Mouse (Mus musculus) c-Kit-negative CD71-positive TER-119-positive erythroid progenitor cells, embryonic 14.5 days (primary cell): ENCODE measurements around the gene Sec22c.

ENCODE experiments used
- DNase-seq: peaks from one replicate; pipeline ENCODE4 v3.0.0-alpha.2; 2013; ENCODE audit warnings: low read depth, low spot score

The Sec22c gene

DNA sequence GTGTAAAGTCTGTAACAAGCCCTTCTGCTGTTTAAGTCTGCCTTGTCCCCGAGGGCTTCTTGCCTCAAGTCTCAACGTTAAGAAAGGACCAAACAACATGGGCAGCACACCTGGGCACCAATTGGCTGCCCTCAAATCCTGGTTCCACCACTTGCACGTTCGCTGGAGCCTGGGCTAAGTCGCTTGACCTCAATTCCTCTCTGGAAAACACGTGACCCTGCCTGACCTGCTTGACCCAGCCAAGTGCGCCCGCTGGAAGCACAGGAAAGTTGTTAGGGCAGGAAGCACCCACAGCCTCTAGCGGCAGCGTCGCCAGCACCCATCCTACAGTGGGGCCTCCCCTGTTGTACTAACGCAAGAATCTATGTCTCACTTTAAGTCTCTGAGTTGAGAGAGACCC, 10.6 kb downstream of the Sec22c start:
- DNase-seq: no peak

DNA sequence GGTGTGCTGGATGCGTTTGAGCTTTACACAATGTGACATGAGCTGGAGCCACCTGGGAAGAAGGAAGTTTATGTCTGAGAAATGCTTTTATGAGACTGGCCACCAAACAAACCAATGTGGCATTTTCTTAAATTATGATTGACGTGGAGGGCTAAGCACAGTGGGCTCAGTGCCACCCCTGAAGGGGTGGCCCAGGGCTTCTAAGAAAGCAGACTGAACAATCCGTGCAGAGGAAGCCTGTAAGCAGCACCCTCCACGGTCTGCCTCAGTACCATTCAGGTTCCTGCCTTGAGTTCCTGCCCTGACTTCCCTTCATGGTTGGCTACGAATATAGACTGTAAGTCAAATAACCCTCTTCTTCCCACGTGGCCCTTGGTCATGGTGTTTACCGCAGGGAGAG, 14.6 kb downstream of the Sec22c start:
- no peak for DNase-seq

DNA sequence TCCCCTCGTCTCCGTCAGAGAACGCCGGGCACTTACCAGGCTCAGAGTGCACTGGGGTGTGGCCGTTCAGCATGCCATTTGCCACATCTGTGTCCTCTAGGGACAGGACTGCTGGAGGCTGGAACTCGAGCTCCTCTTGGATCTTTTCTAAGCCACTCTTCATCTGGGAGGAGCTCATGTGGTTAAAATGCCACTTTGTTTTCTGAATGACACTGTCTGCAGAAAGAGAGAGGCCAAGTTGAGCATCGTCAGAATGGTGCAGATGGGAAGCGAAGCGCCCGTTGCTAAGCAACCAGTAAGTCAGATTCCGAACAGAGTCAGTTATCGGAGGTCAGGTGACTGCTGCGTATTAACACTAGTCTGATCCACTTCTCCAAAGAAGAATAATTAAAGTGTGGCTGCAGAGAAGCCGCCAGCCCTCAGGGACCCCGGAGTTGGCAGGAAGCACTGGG, 15.1 kb downstream of the Sec22c start:
- no peak for DNase-seq

DNA sequence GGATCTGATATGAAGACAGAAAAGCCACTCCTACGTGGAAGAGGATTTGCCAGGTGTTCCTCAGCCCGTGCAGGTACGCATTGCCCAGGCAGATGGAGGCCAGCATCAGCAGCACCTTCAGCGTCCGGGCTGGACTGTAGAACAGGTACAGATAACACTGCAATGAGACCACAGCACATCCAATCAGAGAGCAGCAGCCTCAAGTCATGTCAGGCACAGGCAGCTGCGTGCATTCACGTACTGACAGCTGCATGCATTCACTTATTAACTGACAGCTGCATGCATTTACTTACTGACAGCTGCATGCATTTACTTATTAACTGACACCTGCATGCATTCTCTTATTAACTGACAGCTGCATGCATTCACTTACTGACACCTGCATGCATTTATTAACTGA, 20.6 kb downstream of the Sec22c start:
- no peak for DNase-seq

DNA sequence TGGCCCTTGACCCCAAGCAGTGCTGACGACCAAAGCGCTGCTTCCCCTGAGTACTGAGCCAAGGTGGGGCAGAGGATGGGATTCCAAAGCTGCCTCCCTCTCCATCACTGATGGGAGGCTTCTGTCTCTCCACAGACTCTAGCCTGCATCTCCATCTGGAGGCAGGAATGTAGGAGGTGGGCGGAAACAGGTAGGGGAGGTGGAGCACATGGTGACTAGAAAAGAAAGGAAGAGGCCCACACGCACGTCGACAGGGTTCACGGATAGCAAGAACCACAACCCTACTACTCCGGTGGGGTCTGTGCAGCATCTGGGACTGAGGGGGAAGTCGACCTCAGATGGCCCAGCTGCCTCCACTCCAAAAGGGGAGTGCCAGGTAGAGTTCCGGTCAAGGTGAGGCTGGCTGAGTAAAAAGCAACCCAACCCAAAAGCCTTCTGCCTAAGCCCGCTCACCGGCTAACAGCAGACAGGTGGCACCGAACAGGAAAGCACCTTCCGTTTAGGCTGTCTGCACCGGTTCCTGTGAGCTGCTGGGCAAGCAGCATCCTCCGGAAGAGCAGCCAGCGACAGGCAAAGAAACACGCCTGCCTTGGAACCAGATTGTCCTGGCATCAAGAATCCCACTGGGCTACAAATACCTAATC, 23.1 kb downstream of the Sec22c start:
- DNase-seq: no peak

DNA sequence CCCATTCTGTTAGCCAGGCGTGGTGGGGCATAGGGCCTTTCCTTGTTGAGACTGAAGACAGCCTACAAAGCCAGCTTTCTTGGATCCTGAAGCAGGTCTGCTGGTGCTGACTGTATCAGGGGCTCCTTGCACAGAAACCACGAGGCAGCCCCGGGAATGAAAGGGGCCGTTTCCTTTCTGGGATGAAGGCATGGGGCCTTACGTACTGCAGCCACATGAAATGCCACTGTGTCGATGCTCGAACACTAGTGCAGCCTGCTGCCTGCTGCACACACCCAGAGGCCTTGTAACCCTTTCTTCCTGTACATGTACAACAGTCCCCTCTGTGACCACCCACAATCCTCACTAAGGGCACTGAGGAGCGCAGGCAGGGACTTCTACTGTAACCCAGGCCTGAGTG, 24.1 kb downstream of the Sec22c start:
- no peak for DNase-seq

DNA sequence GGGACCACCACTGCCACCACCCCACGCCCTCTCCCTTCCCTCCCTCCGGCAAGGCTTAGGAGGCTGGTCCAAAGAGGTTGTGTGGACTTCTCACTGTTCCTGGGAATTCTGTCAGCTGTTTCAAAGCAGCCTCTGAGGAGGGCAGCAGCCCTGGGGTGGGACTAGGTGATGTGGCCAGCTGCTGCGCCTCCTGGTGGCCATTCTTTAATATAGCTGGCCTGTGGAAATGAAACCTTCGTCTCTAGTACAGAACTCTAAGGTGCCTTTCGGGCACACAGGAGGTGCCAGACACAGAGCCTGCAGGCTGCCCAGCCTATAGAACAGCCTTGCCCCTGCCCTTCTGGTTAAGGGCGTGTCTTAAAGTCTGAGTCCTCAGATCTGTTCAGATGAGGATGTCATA, 25.7 kb downstream of the Sec22c start:
- no peak for DNase-seq

DNA sequence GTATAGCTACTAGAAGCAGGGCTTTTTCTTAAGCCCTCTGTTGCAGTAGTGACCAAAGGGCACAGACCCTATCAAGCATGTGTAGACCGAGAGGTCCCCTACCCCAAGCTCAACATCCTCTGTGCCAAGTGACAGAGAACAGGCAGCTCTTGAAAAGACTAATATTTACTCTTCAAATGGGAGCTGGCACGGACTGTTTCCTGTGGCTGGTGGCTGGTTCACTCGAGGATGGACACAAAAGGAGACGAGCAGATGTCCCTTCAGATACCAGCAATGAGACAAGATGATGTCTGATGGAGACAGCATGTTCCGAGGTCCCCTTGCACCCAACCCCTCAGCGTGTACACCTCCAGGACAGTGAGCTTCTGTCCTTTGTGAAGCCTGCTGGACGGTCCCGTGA, 27.8 kb downstream of the Sec22c start:
- DNase-seq: no peak

DNA sequence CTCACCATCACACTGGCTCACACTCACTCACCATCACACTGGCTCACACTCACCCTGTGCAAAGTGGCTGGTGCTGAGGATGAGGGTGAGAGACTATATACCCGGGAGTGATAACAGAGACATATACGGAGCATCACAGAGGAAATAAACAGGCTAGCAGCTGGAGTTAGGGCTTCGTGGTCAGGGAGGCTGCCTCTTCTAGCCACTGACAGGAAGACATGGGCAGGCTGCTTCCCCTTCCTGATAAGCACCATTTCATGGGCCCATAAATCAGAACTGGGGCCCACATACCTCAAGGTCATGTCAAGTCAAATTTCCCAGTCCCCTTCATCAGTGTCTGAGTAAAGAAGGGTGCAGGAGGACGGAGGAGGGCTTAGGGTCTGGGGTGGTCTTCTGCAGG, 28.2 kb downstream of the Sec22c start:
- DNase-seq: no peak

DNA sequence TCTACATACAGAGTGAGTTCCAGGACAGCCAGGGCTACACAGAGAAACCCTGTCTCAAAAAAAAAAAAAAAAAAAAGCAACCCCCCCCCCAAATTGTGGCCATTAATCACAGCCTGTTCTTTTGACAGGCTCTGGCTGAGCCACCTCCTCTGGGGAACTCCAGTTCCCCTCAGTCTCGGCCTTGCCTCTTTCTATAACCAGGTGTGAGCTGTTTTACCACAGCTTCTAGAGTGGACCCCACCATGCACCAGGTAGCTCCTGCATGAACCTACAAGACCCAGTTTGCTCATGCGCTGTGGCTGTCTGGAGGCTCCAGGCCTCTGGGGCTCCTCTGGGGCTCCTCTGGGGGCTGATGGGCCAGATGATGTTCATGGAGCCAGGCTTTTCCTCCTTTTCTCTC, 29.7 kb downstream of the Sec22c start:
- DNase-seq: no peak

DNA sequence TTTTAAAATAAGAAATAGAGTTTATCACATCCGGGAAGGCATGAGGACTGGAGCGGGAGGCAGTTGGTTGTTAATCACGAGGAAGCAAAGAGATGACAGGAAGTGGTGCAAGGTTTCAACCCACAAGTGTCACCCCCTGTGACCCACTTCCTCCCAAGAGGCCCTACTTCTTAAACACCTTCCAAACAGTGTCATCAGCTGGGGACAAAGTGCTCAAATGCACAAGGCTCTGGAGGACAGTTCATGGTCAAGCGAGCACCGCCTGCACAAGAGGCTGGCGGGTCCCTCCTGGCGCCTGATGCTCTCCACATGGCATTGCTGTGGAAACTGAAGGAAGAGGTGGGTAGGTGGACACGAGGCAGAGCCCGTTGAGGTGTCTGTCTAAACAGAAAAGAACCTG, 30.3 kb downstream of the Sec22c start:
- no peak for DNase-seq

DNA sequence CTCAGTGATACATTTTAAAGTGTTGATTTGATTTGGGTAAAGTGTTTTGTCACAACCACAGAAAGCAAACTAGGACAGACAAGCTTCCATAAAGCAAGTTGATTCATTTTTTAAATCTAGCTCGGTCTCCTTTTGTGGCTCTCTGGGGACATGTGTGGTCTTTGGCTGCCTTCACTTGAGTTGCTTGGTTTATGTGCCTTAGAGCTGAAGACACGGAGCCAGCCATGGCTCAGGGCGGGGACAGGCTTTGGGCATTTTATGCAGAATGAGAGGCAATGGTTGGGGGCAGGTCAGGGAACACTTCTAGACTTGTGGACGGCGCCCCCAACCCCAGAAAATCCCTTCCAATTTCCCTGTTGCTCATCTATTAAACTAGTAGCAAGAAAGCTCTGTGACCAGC, 31.6 kb downstream of the Sec22c start:
- no peak for DNase-seq

DNA sequence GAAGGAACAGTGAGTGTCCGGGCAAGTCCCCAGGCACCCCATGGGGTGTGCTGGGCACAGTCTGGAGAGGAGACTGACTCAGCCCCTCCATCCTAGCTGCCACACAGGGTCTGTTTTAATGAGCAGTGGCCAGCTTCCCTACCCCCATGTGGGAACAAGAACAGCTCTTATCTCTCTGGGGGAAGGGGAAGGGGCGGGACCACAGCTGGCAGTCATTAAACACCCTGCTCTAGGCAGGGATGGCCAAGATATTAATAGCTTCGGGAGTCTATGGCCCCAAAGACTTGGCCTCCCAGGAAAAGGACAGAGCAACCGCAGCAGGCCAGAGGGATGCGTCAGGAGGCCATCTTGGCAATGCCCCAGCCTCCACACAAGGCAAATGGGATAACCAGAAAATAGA, 33.0 kb downstream of the Sec22c start:
- DNase-seq: no peak

DNA sequence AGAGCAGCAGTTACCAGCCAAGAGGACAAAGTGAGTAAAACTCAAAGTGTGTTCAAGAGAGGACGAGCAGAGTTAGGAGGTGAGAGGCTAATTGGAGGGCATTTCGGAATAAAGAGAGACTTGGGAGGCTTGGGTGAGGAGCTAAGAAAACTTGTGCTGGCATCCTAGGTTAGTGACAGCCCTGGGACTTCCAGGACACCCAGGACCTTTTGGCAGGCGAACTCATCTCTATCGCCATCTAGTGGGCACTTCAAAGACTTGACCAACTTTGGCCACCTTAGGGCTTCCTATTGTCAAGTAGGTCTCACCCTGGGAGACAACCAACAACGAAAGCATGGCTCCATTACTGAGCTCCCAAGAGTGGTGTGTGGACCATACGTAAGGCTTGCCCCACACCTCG, 34.0 kb downstream of the Sec22c start:
- DNase-seq: peak; percentile 26

DNA sequence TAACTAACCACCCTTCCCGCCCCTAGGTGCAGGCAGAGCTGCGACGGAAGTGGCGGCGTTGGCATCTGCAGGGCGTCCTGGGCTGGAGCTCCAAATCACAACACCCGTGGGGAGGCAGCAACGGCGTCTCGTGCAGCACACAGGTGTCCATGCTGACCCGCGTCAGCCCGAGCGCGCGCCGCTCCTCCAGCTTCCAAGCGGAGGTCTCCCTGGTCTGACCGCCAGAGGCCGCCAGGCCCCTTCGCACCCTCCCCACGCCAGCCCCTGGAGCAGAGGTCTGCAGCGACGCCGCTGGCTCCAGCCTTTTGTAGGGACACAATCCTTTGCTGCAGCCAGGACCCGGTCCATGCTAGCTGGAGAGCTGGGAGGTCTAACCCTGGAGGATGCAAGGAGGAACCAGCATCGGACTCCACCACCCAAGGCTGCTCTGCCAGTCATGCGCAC, 35.9 kb downstream of the Sec22c start:
- DNase-seq: no peak

DNA sequence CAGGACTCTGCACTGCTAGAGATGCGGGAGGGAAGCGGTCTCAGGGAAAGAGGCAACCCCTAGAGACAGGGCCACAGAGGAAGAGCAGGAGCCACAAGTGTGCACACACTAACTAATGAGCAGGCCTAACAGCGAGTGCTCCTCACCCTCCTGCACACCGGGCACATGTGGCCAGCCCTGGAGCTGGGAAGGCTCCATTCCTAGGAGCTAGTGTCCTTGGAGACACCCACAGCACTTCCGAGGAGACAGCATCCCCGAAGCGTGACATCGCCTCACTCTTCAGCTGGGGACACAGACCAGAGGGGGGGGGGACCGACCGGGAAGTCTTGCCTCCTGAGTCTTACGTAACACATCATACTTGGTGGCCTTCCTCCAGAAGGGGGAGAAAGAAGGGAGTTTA, 37.5 kb downstream of the Sec22c start:
- no peak for DNase-seq

DNA sequence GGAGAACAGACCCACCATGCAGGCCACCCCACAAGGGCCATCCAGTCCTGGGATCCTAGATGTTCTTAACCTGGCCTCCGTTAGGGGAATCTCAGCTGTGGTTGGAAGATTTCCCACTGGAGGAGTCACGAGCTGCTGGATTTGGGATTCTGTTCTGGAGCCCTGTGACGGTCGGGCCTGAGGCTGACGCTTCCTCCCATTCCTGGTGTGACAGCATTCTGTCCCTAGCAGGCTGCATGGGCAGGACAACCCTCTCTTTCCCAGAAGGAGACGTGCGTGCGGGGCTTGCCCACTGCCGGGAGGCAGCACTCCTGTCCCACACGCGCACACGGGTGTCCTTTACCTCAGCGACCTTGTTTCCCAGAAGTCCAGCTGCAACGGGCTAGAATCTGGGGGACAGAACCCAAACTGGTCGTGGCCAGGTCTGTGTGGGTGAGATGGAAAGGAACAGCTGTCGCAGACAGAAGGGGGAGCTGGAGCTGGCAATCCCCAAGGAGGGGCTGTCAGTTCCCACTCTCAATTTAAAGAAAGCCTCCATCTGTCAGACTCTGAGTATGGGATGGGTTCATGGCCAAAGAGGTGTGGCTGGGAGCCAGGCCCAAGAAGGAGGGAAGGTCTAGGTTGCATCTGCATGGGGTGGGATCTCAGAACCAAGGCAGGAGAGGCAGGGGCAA, 38.2 kb downstream of the Sec22c start:
- DNase-seq: no peak

DNA sequence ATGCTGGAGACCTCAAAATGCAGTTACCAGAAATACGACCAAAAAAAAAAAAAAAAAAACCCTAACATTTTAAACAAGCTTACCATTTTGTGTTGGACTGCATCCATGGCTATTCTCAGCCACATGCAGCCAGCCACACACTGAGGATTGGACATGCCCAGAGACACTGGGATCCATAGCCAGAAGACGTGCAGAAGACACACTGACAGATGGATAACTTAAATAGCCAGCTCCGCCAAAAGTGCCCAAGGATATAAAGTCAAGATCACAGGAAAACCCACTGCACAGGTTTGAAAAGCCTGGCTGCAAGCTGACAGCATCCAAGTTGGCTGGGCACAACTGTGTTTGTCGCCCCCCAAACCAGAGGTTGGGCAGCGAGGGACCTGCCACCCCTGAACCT, 41.2 kb downstream of the Sec22c start:
- DNase-seq: no peak

DNA sequence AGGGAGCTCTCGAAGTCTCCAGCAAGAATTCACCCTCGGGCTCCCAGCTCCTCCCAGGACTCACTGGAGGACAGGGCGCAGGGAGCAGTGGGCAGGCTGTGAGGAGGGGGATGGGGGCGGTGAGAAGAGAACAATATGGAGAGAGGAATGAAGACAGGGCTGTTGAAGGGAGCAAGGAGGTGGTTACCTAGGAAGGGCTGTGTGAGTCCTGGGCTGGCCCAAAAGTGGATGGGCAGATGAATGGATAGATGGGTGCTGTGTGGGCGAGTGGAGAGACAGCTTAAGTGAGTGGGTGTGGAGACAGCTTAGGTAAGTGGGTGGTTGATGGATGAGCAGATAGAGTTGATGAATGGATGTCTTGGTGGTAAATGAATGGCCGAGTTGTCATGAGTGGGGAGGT, 41.8 kb downstream of the Sec22c start:
- DNase-seq: no peak

DNA sequence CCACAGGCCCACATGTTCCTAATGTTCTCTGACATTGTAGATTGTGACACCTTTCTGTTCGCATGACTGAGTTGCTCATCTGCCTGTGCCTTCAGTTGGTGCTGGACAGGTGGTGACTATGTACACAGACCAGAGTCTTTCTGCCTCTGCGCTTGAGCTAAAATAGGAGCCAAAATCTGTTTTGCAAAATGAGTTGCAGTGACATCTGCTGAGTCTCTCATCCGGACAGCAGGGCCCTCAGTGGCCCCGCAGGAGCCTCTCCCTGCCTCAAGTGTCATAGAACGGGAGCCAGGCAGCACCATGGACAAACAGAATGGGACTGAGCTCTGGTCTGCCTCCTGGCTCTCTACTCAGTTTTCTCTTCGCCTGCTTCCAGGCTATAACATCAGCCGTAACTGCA, 45.5 kb downstream of the Sec22c start:
- DNase-seq: no peak

DNA sequence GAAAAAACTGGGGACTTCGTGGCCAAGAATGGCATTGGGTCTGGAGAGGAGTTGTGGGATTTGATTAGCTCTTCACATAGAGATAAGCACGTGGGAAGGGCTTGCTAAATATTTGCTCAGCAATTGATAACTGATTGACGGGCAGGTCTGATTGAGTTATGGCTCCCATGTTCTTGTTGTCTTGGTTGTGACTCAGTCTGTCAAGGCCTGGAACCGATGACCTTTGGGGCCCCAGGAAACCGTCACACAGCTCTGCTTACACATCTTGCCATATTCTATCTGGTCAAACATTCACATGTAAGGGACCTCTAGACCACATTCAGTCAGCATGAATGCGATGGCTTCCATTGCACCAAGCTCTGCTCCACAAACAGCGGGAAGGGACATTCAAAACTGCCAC, 47.0 kb downstream of the Sec22c start:
- DNase-seq: no peak

DNA sequence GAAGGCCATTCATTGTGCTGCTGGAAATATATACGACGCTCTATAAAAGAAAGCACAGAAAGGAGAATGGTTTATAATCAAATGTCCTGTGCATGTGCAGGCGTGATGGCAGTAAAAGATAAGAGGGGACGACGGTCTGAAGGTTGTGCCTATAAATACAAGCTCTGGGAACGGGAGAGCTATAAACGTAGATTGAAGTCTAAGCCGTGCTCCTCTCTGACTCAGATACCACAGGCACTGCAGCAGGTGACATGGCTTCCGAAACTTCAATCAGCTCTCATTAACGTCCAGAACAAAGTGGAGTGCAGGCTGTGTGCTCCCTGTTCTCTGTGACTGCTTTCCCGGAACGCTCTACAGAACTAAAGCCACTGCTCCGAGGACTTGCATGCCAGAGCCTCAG, 48.1 kb downstream of the Sec22c start:
- DNase-seq: no peak

DNA sequence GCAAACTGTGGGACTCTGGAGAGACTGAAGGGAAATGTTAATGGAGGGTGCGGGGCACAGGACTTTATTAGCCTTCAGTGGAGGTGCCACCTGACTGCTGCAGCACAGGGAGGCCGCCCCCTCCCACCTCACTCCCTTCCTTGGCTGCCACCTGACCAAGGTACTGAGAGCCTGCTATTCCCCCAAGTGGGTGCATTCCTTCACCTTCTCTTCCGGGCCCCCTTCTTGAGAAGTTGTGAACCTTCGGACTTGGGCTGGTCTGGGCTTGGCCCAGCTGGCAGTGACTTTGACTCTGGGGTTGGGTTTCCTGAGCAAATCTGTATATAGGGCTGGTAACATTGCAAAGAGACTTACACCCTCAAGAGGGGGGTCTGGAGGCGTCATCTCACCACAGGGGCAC, 49.0 kb downstream of the Sec22c start:
- no peak for DNase-seq

DNA sequence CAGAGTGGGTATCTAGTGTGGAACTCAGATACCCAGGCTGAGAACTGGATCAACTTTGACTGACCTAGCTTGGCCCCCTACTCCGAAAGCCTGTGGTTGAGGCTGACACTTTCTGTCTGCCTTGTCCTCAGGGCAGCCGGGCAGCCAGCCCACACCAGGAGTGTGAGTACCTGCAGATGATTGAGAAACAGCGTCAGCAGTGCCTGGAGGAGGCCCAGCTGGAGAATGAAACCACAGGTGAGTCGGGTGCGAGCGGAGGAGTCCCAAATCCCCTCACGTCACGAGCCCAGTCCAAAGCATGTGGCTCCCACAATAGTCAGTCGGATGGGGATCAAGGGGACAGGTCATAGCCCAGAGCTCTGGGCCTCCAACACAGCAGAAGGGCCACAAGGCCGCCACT, 51.6 kb downstream of the Sec22c start:
- DNase-seq: no peak
